Mouse (Mus musculus) v-Abl transformed pro-B cells (cell line): Measurements from ENCODE around the gene Bpifa2.
"Not testable (repeated sequence)": the region's sequence is repeated elsewhere in the genome, so short reads cannot be mapped to it uniquely, and the experiment has no call there.

Experiments used
- in situ Hi-C, 2 experiments: fragments of 400-800 bp; cut with MboI; formaldehyde crosslinking; loops; one replicate each; pipeline ENCODE4 v1.15.1; 2025; ENCODE audit not compliant: unreplicated experiment in 2 of 2

Bpifa2 gene

DNA sequence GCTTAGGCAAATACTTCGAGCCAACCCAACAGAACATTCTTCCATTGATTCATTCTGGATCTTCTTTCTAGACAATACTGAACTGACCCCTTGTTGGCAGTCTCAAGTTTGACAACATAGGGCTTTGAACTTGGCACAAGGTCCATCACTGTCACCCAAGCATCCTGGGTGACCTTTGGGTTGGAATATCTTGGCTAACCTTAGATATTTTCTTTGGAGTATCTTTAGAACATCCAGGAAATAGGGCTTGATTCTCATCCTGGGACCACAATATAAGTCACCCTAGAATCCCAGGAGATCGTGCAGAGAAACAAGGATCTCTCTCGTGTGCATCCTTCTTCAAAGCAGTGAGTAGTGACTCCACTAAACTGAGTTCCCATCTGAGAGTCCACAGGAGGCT, at the start of gene Bpifa2:
Gene Bpifa2, plus strand, starts transcription at position 301 of the 400 bp plus-strand sequence.
- in situ Hi-C loops: no loop called here

DNA sequence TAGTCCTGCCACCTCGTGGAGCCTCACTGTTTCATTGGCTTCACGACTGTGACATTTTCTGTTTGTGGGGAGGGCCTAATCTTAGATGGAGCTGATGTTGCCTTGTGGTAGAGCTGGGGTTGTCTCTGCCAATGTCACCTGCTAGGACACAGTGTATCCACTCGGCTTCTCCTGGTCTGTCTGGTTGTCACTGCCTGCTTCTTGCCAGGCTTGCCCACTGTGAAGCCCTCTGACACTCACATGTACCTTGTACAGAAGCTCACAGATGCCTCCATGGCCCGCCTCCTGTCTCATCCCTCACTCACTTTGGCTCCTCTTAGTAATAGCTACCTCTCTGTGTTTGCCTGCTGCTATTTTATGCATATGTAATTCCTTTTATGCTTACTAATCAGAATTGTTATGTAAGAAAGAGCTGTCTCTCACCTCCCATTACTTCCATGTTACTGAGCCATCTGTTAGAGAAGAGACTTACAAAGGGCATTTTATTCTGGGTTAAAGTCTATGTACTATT, 45.2 kb upstream of the Bpifa2 start:
- in situ Hi-C loops: no loop called here

DNA sequence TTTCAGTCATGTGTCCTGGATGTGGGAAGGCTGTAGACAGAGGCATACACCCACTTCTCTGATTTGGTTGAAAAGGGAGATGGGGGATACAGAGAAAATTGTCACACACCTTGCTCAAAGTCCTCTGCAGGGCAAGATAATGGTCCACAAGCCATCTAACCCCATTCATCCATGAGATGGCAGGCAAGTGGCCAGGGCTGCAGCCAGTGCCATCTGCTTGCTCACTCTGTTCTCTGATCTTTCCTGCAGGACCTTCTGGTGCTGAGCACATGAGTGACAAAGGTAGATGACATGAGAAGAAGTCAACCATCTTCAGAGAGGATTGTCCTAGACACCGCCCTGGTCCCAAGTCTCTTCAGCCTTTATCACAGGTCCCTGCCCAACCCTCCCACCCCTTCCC, 44.7 kb upstream of the Bpifa2 start:
- in situ Hi-C loops: no loop called here

DNA sequence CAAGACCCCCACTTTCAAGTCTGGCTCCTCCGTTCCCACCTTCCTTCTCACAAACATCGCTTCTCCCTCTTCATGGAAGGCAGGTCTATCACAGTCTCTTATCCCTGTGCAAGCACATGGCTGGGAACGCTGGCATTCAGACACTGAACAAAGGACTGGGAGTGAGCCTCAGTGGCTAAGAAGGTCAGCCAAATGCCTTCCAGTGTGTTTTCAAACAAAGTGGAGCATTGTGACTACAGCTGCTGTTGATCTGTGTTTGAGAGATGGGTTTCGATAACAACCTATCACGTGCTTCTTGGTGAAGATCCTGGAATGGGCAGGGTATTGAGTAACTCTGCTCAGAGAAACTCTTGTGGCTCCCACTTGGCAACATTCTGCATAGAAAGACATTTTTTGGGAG, 37.8 kb upstream of the Bpifa2 start:
- in situ Hi-C loops: no loop called here

DNA sequence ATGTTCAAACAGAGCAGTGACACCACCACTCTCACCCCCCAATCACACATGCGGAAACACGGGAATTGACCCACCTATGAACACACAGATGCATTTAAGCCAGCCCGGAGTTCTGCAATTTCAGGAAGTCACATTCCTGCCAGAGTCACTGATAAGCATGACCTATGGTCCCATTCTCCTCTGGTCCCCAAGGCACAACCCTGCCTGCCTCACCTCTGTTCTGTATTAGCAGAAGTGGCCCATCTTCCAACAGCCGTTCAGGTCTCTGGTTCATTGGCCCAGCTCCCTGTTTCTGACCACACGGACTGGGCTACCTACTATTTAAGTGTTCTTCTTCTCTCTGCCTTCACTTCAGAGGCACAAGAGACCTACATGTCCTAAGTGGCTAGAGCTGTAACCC, 33.5 kb upstream of the Bpifa2 start, which contains the start of gene Bpifa6:
Gene Bpifa6, plus strand, starts transcription at position 364 of the 400 bp plus-strand sequence.
- in situ Hi-C loops: no loop called here

DNA sequence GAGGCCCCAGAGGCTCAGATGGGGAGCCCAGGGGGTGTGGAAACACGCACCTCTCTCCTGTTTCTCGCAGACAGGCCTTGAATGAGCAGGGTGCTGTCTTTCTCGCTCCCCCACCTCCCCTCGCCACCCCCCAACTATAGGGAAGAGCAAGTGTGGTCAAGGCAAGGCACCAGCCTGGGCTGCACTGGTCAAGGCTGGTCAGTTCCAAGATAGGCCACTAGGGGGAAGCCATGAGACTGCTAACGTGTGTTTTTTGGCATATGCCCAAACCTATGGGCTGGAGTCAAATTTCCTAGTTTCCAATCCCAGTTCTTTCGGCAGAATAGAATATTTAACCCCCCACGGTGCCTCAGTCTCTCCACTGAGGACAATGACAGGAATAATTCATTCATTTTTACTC, 12.3 kb upstream of the Bpifa2 start:
- in situ Hi-C loops: no loop called here

DNA sequence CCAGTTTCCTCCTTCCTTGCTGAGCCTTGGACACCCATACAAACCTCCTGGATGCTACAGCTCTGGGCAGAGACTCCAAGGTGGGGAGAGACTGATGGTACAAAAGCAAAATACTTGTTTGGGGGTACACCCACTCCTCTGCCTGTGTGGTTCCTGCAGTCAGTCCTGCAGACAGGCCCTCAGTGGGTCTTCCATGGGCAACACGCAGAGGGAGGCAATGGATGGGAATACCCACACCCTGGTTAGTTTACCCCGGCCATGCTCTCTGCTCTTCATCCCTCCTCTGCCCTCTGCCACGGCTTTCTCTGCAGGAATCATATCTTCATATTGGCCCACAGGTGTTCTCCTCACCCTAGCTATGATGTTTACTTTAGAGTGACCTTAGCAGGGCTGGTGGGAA, 7.6 kb upstream of the Bpifa2 start:
- in situ Hi-C loops: no loop called here

DNA sequence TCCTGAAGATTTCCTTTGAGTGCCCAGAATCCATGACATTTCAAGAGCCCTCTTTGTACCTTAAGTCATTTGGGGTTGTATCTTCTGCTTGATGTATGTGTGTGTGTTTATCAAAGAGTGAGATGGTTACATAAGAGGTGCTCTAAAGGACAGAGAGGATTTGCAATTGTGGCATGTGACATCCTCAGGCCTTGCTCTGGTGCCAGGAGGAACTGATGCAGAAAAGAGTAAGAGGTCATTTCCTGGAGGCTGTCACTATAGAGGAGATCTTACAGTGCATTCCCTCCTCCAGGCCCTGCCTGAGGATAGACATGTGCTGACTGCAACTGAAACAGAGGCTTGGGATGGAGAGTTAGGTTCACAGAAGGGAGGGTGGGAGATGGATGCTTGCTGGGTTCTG, 7.0 kb upstream of the Bpifa2 start:
- in situ Hi-C loops: no loop called here

DNA sequence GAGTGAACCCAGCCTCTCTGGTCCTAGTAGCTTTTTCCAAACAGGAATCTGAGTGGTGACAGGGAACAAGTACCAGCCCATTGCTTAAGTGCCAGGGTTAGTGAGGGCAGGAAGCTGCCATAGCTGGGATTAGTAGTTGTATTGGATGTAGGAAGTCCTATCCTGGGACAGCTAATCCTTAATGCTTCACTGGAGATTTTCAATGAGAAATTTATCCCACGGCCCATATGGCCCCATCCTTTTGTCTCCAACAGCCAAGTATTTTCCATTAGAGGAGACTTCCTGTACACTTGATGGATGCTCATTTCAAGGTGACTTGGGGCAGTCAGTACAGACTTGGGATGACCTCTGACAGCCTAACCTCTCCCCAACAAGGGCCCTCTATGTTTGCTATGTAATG, 3.6 kb upstream of the Bpifa2 start:
- in situ Hi-C loops: no loop called here

DNA sequence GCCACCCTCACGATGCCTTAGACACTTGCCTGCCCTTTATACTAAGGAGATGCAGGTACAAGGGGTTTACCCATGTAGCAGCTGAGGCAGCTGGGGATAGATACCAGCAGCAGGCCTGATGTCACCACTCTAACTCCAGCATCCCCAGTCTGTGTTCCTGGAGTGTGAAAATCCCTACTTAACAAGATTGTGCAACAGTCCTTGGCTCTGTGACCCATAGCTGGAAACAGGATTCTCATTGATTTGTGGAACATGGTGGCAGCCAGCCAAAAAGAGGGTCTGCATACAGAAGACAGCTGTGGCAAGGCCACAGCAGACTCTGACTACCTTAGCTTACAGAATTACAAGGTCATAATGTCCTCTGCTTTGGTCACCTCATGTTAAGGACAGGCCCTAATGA, 3.0 kb upstream of the Bpifa2 start:
- in situ Hi-C loops: no loop called here

DNA sequence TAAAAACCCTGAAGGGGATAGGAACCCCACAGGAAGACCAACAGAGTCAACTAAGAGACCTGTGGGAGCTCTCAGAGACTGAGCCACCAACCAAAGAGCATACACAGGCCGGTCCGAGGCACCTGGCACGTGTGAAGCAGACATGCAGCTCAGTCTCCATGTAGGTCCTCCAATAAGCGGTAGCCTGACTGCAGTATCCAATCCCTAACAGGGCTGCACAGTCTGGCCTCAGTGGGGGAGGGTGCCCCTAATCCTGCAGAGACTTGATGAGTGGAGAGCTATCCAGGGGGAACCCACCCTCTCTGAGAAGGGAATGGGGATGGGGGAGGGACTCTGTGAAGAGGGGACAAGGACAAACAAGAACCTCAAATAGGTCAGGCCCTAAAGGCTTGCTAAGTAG, 2.3 kb upstream of the Bpifa2 start:
- in situ Hi-C loops: no loop called here

DNA sequence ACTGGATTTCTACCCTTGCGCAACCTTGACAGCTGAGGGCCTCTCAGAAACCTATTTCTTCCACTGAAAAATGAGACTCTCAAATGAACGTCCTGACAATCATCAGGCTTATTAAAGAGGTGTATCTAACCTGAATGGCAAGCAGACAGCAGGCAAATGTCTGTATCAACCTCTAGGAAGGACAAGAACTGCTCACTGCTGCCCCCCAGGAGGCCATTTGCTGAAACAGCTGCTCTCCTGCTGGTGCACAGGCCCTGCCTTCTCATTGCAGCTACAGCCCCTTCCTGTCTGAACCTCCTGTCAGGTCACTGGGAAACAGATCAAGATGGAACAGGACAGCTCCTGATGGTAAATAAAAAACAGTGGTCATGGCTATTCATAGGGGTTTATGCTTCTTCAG, 1.7 kb upstream of the Bpifa2 start:
- in situ Hi-C loops: no loop called here

DNA sequence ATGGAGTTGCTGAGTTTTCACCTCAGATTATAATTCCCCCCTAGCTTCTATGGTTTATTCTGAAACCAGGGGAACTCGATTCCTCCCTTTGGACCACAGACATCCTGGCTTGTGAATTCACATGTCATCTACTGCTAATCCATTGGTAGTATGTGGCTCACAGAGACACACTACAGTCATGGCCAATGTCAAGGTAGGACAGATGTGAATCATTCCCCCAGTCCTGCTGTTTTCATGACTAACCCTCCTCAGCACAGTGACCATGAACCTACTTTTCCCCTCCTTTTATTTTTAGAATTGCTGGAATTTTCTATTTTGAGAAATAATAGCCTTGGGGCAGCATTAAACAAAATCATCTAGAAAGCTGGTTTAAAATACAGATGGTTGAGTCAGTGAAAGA, 684 bp upstream of the Bpifa2 start:
- in situ Hi-C loops: no loop called here

DNA sequence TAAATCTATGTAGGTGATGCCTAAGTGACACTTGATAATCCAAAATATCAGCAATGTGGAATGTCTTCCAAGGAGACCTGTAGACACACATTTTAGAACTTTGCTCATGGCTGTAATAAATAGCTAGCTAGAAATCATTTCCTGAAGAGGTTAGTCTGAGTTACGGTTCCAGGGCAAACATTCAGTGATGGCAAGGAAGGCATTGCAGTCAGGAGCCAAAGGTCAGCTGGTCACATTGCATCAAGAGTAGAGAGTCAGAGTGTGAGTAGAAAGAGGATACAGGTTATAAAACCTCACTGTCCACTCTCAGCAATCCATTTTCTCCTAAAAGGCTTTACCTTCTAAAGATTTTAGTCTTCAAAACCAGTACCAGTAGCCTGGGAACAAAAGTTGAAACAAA, 9.9 kb downstream of the Bpifa2 start:
- in situ Hi-C loops: no loop called here

DNA sequence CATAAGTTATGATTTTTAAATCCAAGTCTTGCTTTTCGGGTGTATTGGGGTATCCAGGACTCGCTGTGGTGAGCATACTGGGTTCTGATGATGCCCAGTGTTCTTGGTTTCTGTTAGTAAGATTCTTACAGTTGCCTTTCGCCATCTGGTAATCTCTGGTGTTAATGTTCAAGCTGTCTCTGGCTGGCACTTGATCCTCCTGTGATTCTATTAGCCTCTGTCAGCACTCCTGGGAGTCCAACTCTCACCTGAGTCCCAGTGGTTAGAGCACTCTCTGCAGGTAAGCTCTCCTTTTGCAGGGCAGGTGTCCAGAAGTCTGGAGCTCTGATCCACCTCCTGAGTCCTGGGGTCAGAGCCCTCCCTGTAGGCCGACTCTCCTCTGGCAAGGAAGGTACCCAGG, 16.6 kb downstream of the Bpifa2 start:
- in situ Hi-C loops: not testable (repeated sequence)

DNA sequence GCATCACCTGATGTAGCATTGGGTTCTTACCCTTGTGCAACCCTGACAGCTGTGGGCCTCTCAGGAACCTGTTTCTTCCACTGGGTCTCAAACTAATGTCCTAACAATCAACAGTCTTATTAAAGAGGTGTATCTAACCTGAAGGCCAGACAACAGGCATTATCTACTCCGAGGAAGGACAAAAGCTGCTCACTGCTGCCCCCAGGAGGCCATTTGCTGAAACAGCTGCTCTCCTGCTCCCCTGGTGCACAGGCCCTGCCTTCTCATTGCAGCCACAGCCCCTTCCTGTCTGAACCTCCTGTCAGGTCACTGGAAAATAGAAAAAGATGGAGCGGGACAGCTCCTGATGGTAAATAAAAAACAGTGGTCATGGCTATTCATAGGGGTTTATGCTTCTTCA, 30.9 kb downstream of the Bpifa2 start:
- in situ Hi-C loops: no loop called here

DNA sequence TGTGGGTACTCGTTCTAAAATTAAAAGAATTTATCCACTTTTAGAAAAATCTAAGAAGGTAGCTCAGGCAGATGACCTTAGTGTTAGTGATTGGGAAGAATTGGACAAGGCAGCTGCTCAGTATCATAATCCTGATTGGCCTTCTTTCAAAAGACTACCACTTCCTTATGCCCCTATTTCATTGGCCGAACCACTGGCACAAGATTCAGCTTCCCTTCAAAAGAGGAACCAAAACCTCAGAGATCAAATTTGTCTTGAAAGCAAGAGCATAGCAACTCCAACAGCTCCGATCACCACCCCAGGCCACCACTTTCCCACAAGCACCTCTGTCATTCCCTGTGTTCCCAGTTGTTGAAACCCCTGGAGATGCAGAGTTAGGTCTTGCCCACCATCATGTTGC, 36.7 kb downstream of the Bpifa2 start:
- in situ Hi-C loops: no loop called here

DNA sequence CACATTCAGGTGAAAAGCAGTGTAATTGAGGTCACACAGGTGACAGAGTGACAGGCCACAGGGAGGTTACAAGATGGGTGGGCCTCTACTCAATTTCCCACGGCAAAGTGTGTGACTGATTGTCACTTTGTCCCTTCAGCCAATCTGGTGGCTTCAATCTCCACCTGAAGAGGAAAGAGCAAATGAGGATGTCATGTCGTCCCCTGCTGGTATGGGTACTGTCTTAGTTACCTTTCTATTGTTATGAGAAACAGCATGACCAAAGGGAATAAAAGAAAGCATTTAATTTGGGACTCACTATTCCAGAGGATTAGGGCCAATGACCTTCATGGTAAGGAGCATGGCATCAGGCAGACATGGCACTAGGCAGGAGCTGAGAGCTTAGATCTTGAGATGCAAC, 50.6 kb downstream of the Bpifa2 start:
- in situ Hi-C loops: no loop called here
